Mouse (Mus musculus) stomach, postnatal 0 days (tissue): Measurements from ENCODE around the gene Dgki. TPM values are rescaled to one million over a fixed set of nuclear protein-coding genes. Genes with fewer than 3 reads are reported as not detected.

Experiments
- ATAC-seq: fragments of 200-750 bp; cut with Nextera tagmentation; 2 replicates; pipeline ENCODE4 v1.8.0; 2017; ENCODE audit not compliant: low FRiP score, low TSS enrichment
- DNase-seq: peaks from one replicate; pipeline ENCODE4 v3.0.0-alpha.2; 2016; ENCODE audit warnings: low spot score
- H3K27ac ChIP-seq: fragments of 300-500 bp; sonication (generic); replicated peaks from 2 replicates; pipeline ENCODE4 v1.5.1; 2014; ENCODE audit warnings: mild to moderate bottlenecking, control low read depth
- H3K27me3 ChIP-seq: fragments of 300-500 bp; sonication (generic); 2 replicates; pipeline ENCODE4 v1.6.1; 2014; ENCODE audit warnings: low read length; ENCODE audit not compliant: control insufficient read depth, insufficient read depth
- H3K36me3 ChIP-seq: fragments of 300-500 bp; sonication (generic); 2 replicates; pipeline ENCODE4 v1.6.1; 2014; ENCODE audit warnings: low read length, mixed read lengths; ENCODE audit not compliant: control insufficient read depth, insufficient read depth
- H3K4me1 ChIP-seq: fragments of 300-500 bp; sonication (generic); replicated peaks from 2 replicates; pipeline ENCODE4 v1.6.1; 2014; ENCODE audit warnings: antibody characterized with exemption; ENCODE audit not compliant: control insufficient read depth, insufficient read depth
- H3K4me2 ChIP-seq: fragments of 300-500 bp; sonication (generic); replicated peaks from 2 replicates; pipeline ENCODE4 v1.6.1; 2014; ENCODE audit warnings: low read depth, mild to moderate bottlenecking, control low read depth, moderate library complexity
- H3K4me3 ChIP-seq: fragments of 300-500 bp; sonication (generic); 2 replicates; pipeline ENCODE4 v1.5.1; 2014; ENCODE audit warnings: low read depth, low read length, control low read depth
- H3K9ac ChIP-seq: fragments of 300-500 bp; sonication (generic); 2 replicates; pipeline ENCODE4 v1.6.1; 2014; ENCODE audit warnings: mild to moderate bottlenecking, low read length, control low read depth, mixed read lengths
- H3K9me3 ChIP-seq: fragments of 300-500 bp; sonication (generic); 2 replicates; pipeline ENCODE4 v1.6.1; 2016; ENCODE audit warnings: low read length; ENCODE audit not compliant: control insufficient read depth
- CTCF ChIP-seq: IDR thresholded peaks from 2 replicates; pipeline ENCODE4 v1.5.1; 2016; ENCODE audit warnings: antibody characterized with exemption, low read depth, mild to moderate bottlenecking, moderate library complexity
- EP300 ChIP-seq: optimal IDR thresholded peaks from 2 replicates; pipeline ENCODE3; 2016; ENCODE audit warnings: antibody characterized with exemption
- WGBS: fragments of 180-500 bp; shearing (Covaris S2); extraction: QIAGEN DNeasy Blood & Tissue Kit; methylation state at CpG from one replicate; pipeline ENCODE4 v1.1.7; 2014; 5-methylcytosine and 5-hydroxymethylcytosine counted together
- polyA plus RNA-seq: library from polyadenylated mRNA; unstranded; fragments of >200 nt; fragmentation: Nextera tagmentation; extraction: Ambion mirVana; gene quantifications from 2 replicates; pipeline ENCODE4 v1.2.1, GENCODE M21; 2015

Dgki gene
- polyA plus RNA-seq, 1 experiment from 2014 or later = 0.39 TPM

DNA sequence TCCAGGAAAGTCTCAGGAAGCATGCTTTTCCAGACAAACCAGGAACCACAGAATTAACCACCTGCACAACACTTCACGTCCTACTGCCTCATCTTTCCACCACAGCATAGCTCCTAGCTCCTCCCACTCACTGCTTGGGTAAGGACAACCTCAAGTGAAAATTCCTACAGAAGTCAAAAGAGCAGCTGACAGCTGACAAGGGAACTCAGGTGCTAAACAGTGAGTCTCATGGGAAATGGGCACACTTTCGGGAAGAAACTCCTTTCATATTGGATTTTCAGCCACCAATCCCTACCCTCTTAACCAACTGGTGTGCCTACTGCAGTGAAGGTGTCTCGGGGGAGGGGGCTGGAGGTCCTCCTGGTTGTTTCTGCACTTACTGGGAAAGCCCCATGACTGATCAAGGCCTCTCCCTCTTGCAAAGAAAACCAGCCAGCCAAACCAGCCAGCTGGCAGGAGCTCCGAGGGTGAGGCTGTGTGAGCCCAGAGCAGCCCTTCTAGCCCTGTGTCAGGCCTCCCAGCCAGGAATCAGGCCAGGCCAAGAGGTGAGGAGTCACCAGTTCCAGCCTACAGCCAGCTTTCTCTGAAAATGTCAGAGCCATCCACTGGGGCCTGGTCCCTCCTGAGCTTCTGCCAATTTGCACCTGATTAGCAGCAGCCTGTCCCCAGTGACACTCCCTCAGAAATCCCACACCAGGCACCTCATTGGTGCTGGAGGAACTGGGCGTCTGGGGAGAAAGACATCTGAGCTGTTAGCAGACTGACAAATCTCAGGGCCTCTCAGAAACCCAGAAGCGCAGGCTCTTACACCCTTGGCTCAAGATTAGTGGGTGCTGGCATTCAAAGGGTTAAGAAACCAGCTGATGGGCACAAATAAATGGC is 22.9 kb downstream of the Dgki start:
- Histone ChIP-seq H3K4me1 (no peaks in the 10 kb centered on the region), H3K27ac (peak overlapping the region; percentile 63), H3K9me3 (no peaks in the 10 kb centered on the region), H3K9ac (no peak overlapping the region), H3K27me3 (no peaks in the 10 kb centered on the region), H3K4me3 (no peak overlapping the region), H3K36me3 (no peaks in the 10 kb centered on the region), H3K4me2 (no peak overlapping the region)
- 61% methylated on average over 6 of the region's 6 CpGs for WGBS
- no peak for TF ChIP-seq EP300
- TF ChIP-seq CTCF = no peak
- ATAC-seq = peak; percentile 29; the same call in 1 of the 2 replicates
- DNase-seq = no peak

DNA sequence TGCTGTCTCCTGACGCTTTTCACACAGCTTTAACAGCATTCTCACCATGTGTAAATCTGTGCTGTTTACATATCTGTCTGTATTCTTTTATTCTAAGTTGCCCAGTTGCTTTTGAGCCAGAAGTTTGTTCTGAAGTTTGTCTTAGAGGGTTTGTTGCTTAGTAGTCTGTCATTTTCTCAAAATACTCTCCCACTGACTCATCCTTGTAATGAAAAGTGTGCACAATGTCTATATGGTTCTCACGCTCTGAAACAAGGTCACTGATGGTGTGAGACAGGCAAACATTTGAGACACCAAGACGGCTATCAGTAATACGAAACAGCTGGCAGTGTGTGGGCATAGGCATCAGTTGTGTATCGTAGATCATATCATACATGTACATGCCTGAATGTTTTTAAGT is 23.8 kb downstream of the Dgki start:
- ATAC-seq (no peak), DNase-seq (no peak)
- Histone ChIP-seq H3K9ac (no peak overlapping the region), H3K27ac (no peak overlapping the region), H3K4me2 (no peak overlapping the region), H3K4me3 (no peak overlapping the region), H3K36me3 (no peaks in the 10 kb centered on the region), H3K27me3 (no peaks in the 10 kb centered on the region), H3K4me1 (no peaks in the 10 kb centered on the region), H3K9me3 (no peaks in the 10 kb centered on the region)
- WGBS = 42% methylated on average over 5 of the region's 5 CpGs
- TF ChIP-seq EP300 (no peak), CTCF (no peak)

DNA sequence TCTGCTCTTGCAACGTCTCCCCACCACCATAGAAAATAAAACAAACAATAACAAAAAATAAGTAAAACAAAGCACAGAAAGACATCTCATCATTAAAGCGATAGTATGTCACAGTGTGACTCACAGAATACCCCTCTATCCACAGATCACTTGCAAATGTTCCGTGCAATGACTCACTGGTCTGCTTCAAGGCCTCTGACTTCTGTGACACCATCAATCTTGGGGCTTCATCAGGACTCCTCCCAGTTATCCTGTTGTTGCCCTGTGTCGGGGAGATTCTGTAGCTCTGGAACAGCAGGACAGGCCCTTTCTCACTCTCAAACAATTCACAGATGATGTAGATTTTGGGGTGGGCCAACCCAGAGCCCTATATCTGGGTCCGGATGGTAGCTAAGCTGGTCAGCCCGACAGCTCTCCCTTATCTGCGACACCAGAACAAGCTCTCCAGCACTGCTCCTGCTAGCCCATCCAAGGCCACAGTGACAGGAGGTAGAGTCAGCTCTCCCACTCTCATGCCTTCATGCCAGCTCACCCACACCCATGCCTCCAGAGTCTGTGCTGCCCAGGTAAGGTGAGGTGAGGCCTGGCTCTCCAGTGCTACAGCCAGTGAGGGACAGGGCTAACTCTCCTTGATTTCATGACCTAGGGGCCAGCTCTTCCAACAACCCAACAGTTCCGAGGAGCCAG is 28.9 kb downstream of the Dgki start:
- Histone ChIP-seq H3K9me3 (no peaks in the 10 kb centered on the region), H3K9ac (no peak overlapping the region), H3K4me2 (no peak overlapping the region), H3K27me3 (no peaks in the 10 kb centered on the region), H3K4me3 (no peak overlapping the region), H3K36me3 (no peaks in the 10 kb centered on the region), H3K4me1 (no peaks in the 10 kb centered on the region), H3K27ac (no peak overlapping the region)
- no peak for TF ChIP-seq CTCF
- no peak for TF ChIP-seq EP300
- DNase-seq = no peak
- WGBS = 61% methylated on average over 8 of the region's 8 CpGs
- ATAC-seq = no peak

DNA sequence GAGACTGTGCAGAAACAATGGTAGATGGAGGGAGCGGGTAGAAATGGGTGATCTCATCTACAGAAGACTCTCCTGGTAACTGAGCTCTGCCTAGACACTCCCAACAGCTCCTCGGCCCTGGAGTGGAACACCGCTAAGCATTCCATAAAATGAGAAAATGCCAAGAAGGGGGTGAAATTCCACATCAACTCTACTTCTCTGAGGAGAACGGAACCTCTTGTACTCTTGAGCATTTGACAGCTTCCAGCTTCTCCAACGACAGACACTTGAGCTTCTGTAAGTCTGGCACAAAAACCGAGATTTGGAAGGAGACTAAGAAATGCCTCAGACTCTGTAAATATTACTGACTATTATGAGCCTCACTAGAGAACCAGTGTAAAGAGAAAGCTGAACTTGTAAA is 31.4 kb downstream of the Dgki start:
- TF ChIP-seq EP300 (no peak), CTCF (no peak)
- no peak for DNase-seq
- Histone ChIP-seq H3K27me3 (no peaks in the 10 kb centered on the region), H3K9me3 (no peaks in the 10 kb centered on the region), H3K9ac (no peak overlapping the region), H3K4me2 (no peak overlapping the region), H3K36me3 (no peaks in the 10 kb centered on the region), H3K27ac (peak overlapping the region; percentile 24; the same call in 1 of the 2 replicates), H3K4me1 (no peaks in the 10 kb centered on the region), H3K4me3 (no peak overlapping the region)
- 42% methylated on average over 6 of the region's 6 CpGs for WGBS
- ATAC-seq = no peak

DNA sequence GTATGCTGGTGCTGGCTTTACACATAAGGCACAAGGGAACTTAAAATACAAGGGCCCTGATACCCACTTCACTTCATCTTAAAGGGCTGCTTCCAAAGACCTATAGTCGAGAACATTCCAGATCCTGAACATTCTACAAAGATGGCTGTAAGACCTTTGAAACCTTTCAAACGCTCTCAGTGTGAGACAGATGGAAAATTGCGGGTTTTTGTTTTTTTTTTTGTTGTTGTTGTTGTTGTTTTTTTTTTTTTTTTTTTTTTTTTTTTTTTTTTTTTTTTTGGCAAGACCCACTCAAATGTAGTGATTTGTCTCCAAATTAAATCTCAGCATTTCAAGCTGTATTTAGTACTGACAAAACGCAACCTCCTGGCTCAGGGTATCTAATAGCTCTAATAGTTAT is 32.0 kb downstream of the Dgki start:
- Histone ChIP-seq H3K4me1 (no peaks in the 10 kb centered on the region), H3K27ac (no peak overlapping the region), H3K36me3 (no peaks in the 10 kb centered on the region), H3K27me3 (no peaks in the 10 kb centered on the region), H3K9ac (no peak overlapping the region), H3K4me2 (no peak overlapping the region), H3K9me3 (no peaks in the 10 kb centered on the region), H3K4me3 (no peak overlapping the region)
- no peak for DNase-seq
- whole genome bisulfite sequencing = 84% methylated on average over 4 of the region's 4 CpGs
- ATAC-seq = no peak
- no peak for TF ChIP-seq CTCF
- TF ChIP-seq EP300 = no peak

DNA sequence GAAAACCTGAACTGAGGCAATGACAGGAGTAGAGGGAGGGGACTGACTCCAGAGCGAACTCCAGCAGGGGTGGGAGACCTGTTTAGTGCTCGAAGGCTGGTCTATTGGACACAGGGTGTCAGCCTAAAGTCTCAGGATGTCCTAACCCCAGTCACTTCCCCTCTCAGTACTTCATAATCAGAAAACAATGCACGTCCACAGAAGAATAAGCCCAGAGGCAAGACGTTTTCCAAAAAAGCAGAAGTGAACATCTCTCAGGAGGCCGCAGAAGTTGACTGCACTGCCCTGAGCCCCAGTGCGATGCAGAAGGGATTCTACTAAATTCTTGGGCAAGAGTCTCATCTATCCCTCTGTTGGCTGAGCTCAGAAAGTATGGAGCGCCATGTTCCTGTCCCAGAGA is 37.5 kb downstream of the Dgki start:
- no peak for TF ChIP-seq CTCF
- TF ChIP-seq EP300 = no peak
- Histone ChIP-seq H3K9me3 (no peaks in the 10 kb centered on the region), H3K27ac (no peak overlapping the region), H3K9ac (no peak overlapping the region), H3K4me3 (no peak overlapping the region), H3K36me3 (no peaks in the 10 kb centered on the region), H3K27me3 (no peaks in the 10 kb centered on the region), H3K4me2 (no peak overlapping the region), H3K4me1 (no peaks in the 10 kb centered on the region)
- ATAC-seq (no peak), DNase-seq (no peak)
- WGBS = 81% methylated on average over 7 of the region's 7 CpGs
